Mouse (Mus musculus): ENCODE data around the gene Pgd. TPM values are rescaled to one million over a fixed set of nuclear protein-coding genes. Genes with fewer than 3 reads are reported as not detected.
"Not testable (repeated sequence)": the region's sequence is repeated elsewhere in the genome, so short reads cannot be mapped to it uniquely, and the experiment has no call there.

Pgd gene
- polyA plus RNA-seq, 1 experiment from 2014 or later = 108 TPM

DNA sequence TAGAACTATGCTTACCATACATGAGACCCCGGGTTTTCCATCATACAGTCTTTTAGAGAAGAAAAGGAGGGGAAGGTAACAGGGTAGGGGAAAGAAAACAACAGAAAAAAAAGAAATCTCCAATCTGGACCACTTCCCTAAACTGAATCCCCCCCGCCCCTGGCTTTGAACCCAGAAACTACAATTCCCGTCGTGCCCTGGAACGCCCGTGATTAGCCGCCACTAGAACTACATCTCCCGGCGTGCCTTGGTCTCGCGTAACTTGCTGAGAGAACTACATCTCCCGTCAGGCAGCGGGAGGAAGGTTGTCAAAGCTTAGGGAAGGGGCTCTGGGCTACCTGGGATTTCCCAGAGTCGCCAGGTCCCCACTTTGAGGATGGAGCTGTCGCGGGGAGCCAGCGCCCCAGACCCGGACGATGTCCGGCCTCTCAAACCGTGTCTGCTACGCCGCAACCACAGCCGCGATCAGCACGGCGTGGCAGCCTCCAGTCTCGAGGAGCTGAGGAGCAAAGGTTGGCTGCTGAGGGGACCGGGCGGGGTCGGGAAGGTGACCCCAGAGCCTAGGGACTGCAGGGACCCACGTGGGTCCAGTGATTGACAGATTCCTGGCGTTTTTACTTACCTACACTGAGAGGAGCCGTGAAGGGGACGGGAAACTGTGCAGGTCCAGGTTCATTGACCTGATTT, 62.6 kb downstream of the Pgd start, which contains the start of gene Dffa:
TSS of gene Dffa (plus strand) at position 272 of the 687 bp plus-strand sequence.
- Histone ChIP-seq H3K4me2 (ENCODE audit: low read depth, low read length) (peak within 1 kb of the TSS; percentile 94), H3K4me3 (ENCODE audit: low read length) (peak within 1 kb of the TSS; percentile 98), H3K9ac (ENCODE audit: low read length) (peak within 1 kb of the TSS; percentile 85), H3K27ac (ENCODE audit: low read length) (no peak within 1 kb of the TSS), H3K4me1 (replicated peaks; ENCODE audit: control insufficient read depth, insufficient read depth, low read length) (peaks cover 9% of the 10 kb centered on the region), H3K9me3 (ENCODE audit: control insufficient read depth, low read length) (no peaks in the 10 kb centered on the region), H3K27me3 (ENCODE audit: control insufficient read depth, insufficient read depth, low read depth, low read length) (no peaks in the 10 kb centered on the region), H3K36me3 (ENCODE audit: control insufficient read depth, insufficient read depth, low read length) (peaks cover 5% of the 10 kb centered on the region)
- under 1% methylated on average over 35 of the region's 35 CpGs for WGBS
- ATAC-seq (ENCODE audit: low read depth) = peak; percentile 85

DNA sequence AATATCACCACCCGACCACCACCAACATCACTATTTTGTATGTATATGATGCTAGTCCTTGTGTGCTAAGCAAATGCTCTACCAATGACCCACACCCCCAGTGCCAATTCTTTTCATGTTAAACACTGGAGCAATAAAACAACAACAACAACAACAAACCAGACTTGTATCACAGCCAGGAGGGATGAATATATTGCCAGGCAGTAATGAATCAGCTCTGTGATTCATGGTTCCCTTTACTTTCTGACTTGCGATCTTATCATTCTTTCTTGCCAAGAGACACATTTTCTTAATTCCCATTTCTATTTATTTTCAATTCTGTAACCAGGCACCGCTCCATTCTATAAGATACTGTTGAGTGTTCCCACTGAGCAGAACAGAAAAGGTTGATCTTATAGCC, 65.1 kb downstream of the Pgd start:
- H3K9ac ChIP-seq (ENCODE audit: low read length) = no peak overlapping the region
- H3K27ac ChIP-seq (ENCODE audit: low read length) = no peak overlapping the region
- H3K27me3 ChIP-seq (ENCODE audit: control insufficient read depth, insufficient read depth, low read depth, low read length) = no peaks in the 10 kb centered on the region
- peaks cover 21% of the 10 kb centered on the region for H3K4me1 ChIP-seq (replicated peaks; ENCODE audit: control insufficient read depth, insufficient read depth, low read length)
- no peaks in the 10 kb centered on the region for H3K9me3 ChIP-seq (ENCODE audit: control insufficient read depth, low read length)
- WGBS = 81% methylated on average over 3 of the region's 3 CpGs
- H3K4me2 ChIP-seq (ENCODE audit: low read depth, low read length) = no peak overlapping the region
- H3K36me3 ChIP-seq (ENCODE audit: control insufficient read depth, insufficient read depth, low read length) = no peaks in the 10 kb centered on the region; the same call in 1 of the 2 replicates
- no peak for ATAC-seq (ENCODE audit: low read depth)
- no peak overlapping the region for H3K4me3 ChIP-seq (ENCODE audit: low read length)

DNA sequence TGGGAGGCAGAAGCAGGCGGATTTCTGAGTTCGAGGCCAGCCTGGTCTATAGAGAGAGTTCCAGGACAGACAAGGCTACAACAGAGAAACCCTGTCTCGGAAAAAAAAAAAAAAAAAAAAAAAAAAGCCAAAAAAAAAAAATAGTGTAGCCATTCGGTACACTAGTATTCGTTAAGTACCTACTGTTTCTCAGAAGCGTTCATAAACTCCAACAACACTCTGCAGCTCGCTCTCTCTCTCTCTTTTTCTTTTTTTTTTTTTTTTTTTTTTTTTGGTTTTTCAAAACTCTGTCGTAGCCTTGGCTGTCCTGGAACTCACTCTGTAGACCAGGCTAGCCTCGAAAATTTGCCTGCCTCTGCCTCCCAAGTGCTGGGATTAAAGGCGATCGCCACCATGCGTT, 66.1 kb downstream of the Pgd start:
- WGBS = 86% methylated on average over 12 of the region's 12 CpGs
- not testable (repeated sequence) for ATAC-seq (ENCODE audit: low read depth); H3K4me2 ChIP-seq (ENCODE audit: low read depth, low read length)

More for the DNA sequence above, 66.1 kb downstream of the Pgd start:
- not testable (repeated sequence) for H3K4me3 ChIP-seq (ENCODE audit: low read length); H3K27me3 ChIP-seq (ENCODE audit: control insufficient read depth, insufficient read depth, low read depth, low read length); H3K27ac ChIP-seq (ENCODE audit: low read length); H3K9ac ChIP-seq (ENCODE audit: low read length); H3K9me3 ChIP-seq (ENCODE audit: control insufficient read depth, low read length); H3K36me3 ChIP-seq (ENCODE audit: control insufficient read depth, insufficient read depth, low read length)
- H3K4me1 ChIP-seq (replicated peaks; ENCODE audit: control insufficient read depth, insufficient read depth, low read length) = peaks cover 21% of the 10 kb centered on the region

Other genes starting within 250 kb of the Pgd start
- gene Pex14, start 66.9 kb downstream of the Pgd start, polyA plus RNA-seq (2015; fragmentation: Nextera tagmentation; extraction: Ambion mirVana) = 47.5 and 48.8 TPM in 2 replicates
- 33.2 and 33.9 TPM in 2 replicates for gene Dffa, start 62.6 kb downstream of the Pgd start, polyA plus RNA-seq (2015; fragmentation: Nextera tagmentation; extraction: Ambion mirVana)
- 0.44 TPM in 1 of 2 replicates, not detected in the other for gene Cort, start 40.0 kb downstream of the Pgd start, polyA plus RNA-seq (2015; fragmentation: Nextera tagmentation; extraction: Ambion mirVana)
- gene Cenps, start 29.1 kb downstream of the Pgd start, polyA plus RNA-seq (2015; fragmentation: Nextera tagmentation; extraction: Ambion mirVana) = 32.7 and 35.5 TPM in 2 replicates
- 31.1 and 32.5 TPM in 2 replicates for gene Kif1b, start 140.9 kb upstream of the Pgd start, polyA plus RNA-seq (2015; fragmentation: Nextera tagmentation; extraction: Ambion mirVana)

Measured in lung, embryonic 16.5 days (tissue).